Mouse (Mus musculus) lung, embryonic 15.5 days (tissue): ENCODE results near the gene St3gal5. TPM values are rescaled to one million over a fixed set of nuclear protein-coding genes. Genes with fewer than 3 reads are reported as not detected.

Experiments
- ATAC-seq: fragments of 200-750 bp; cut with Nextera tagmentation; 2 replicates; pipeline ENCODE4 v1.8.0; 2017; ENCODE audit warnings: moderate number of reproducible peaks, borderline replicate concordance; ENCODE audit not compliant: low FRiP score, low TSS enrichment; ENCODE audit errors: extremely low read depth
- H3K27ac ChIP-seq: fragments of 300-500 bp; sonication (generic); 2 replicates; pipeline ENCODE4 v1.5.1; 2015; ENCODE audit warnings: moderate library complexity, mild to moderate bottlenecking, inconsistent platforms
- H3K27me3 ChIP-seq: fragments of 300-500 bp; sonication (generic); 2 replicates; pipeline ENCODE4 v1.6.1; 2015; ENCODE audit warnings: inconsistent platforms
- H3K36me3 ChIP-seq: fragments of 300-500 bp; sonication (generic); 2 replicates; pipeline ENCODE4 v1.6.1; 2015; ENCODE audit warnings: inconsistent platforms
- H3K4me1 ChIP-seq: fragments of 300-500 bp; sonication (generic); 2 replicates; pipeline ENCODE4 v1.6.1; 2015; ENCODE audit warnings: inconsistent platforms
- H3K4me2 ChIP-seq: fragments of 300-500 bp; sonication (generic); 2 replicates; pipeline ENCODE4 v1.6.1; 2015; ENCODE audit warnings: inconsistent platforms, mild to moderate bottlenecking, moderate library complexity
- H3K4me3 ChIP-seq: fragments of 300-500 bp; sonication (generic); 2 replicates; pipeline ENCODE4 v1.5.1; 2015; ENCODE audit warnings: mild to moderate bottlenecking, inconsistent platforms
- H3K9ac ChIP-seq: fragments of 300-500 bp; sonication (generic); 2 replicates; pipeline ENCODE4 v1.6.1; 2015; ENCODE audit warnings: inconsistent platforms
- H3K9me3 ChIP-seq: fragments of 300-500 bp; sonication (generic); 2 replicates; pipeline ENCODE4 v1.6.1; 2016; ENCODE audit warnings: inconsistent platforms
- WGBS: fragments of 180-500 bp; shearing (Covaris S2); methylation state at CpG from one replicate; pipeline ENCODE4 v1.1.7; 2015; 5-methylcytosine and 5-hydroxymethylcytosine counted together
- polyA plus RNA-seq: library from polyadenylated mRNA; unstranded; fragments of >200 nt; fragmentation: Nextera tagmentation; extraction: Ambion mirVana; gene quantifications from 2 replicates; pipeline ENCODE4 v1.2.1, GENCODE M21; 2015

St3gal5 gene
- polyA plus RNA-seq, 1 experiment from 2014 or later = 40.5 TPM

DNA sequence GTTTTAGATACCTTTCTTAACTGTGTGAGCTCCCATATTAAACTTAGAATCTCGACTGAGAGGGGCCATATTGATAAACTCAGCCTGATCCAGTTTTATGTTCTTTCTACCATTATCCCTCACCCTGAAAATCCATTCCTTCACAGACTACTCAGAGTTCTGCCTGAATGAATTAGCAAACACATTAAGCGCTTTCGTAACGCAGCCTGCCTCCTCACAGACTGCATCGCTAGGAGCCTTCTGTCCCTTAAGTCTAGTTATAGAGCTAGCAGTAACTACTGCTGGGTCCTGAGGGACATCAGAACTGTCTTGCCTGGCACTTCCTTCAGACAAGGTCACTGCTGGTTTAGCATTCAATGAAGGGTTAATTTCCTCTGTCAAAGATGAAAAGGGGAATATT lies 78.6 kb downstream of the St3gal5 start:
- Histone ChIP-seq H3K9ac (no peak overlapping the region), H3K27ac (no peak overlapping the region)
- 67% methylated on average over 5 of the region's 5 CpGs for WGBS

DNA sequence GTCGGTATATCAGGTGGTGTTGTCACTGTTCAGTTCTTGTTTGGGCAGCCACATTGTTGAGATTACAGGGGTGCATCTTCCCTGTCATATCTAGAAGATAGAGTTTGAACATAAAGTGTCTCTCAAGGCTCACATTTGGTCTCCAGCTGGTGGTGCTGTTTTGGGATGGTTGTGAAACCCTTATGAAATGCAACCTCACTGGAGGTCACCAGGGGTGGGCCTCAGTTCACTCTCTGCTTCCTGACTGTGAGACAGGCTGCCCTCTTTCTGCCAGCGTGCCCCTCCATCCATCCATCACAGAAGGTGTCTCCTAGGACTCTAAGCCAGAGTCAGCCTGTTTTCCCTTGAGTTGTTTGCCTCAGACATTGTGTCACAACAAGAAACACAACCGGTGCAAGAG lies 80.0 kb downstream of the St3gal5 start:
- Histone ChIP-seq H3K4me1 (peaks cover 14% of the 10 kb centered on the region; the same call in 1 of the 2 replicates), H3K9ac (no peak overlapping the region), H3K9me3 (no peaks in the 10 kb centered on the region), H3K4me3 (no peak overlapping the region), H3K36me3 (no peaks in the 10 kb centered on the region), H3K27me3 (no peaks in the 10 kb centered on the region), H3K27ac (no peak overlapping the region), H3K4me2 (no peak overlapping the region)
- 58% methylated on average over 3 of the region's 3 CpGs for WGBS
- ATAC-seq = no peak

More for the DNA sequence above, 78.6 kb downstream of the St3gal5 start:
- ATAC-seq = no peak
- Histone ChIP-seq H3K4me1 (peaks cover 14% of the 10 kb centered on the region; the same call in 1 of the 2 replicates), H3K27me3 (no peaks in the 10 kb centered on the region), H3K9me3 (no peaks in the 10 kb centered on the region), H3K36me3 (no peaks in the 10 kb centered on the region), H3K4me2 (no peak overlapping the region), H3K4me3 (no peak overlapping the region)

DNA sequence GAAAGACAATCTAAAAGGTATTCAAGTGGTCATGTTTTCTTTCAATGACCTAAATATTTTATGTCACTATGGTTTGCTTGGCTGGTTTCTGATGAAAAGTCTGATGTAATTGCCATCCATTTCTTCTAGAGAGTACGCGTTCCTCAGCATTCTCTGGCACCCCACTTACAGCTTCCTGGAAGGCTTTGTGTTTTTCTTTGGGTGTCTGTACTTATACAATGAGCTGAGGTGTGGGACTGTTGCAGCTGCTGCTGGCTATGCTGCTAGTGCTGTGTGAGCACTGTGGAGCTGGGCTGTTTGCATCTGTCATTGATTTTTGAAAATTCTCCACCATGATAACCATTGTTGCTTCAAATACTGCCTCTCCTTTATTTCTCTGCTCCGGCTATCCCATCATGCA lies 81.6 kb downstream of the St3gal5 start:
- H3K9ac ChIP-seq = no peak overlapping the region
- WGBS = 74% methylated on average over 3 of the region's 3 CpGs
- H3K4me3 ChIP-seq = no peak overlapping the region
- ATAC-seq = peak; percentile 64; the same call in 1 of the 2 replicates
- H3K4me1 ChIP-seq = peaks cover 14% of the 10 kb centered on the region; the same call in 1 of the 2 replicates
- no peaks in the 10 kb centered on the region for H3K36me3 ChIP-seq
- no peaks in the 10 kb centered on the region for H3K27me3 ChIP-seq
- no peak overlapping the region for H3K27ac ChIP-seq
- no peak overlapping the region for H3K4me2 ChIP-seq
- H3K9me3 ChIP-seq = no peaks in the 10 kb centered on the region

DNA sequence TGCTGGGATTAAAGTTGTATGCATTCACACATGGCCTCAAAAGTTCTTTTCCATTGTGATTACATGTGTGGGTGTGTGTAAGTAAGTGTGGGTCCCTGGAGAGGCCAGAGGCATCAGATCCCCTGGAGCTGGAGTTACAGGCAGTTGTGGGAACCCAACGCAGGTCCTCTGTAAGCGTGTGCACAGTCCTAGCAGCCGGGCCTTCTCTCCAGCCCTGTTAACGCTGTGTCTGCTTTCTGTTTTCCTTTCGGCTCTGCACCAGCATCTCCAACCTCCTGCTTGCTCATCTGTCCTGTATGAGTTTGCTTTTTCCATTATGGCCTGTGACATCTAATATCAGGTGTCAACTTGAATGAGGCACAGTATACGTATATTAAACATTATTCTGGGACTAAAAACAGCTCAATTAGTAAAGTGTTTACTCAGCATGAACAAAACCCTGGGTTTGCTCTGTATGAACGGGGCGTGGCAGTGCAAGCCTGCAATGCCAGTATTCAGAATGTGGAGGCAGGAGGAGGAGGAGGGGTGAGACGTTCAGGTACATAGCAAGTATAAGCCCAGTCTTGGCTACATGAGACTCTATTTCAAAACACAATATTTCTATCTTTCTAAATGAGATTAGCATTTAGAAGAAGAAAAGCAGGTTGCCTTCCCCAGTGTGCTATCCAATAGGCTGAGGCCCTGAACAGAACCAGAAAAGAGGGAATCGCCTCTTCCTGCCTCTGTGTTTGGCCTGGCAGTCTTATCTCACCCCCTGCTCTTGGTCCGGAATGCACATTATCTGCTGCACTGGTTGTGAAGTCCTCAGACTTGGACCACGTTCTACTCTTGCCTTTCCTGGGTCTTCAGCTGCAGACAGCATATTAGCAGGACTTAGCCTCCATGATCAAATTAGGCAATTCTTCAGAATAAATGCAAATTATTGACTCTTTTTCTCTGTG lies 82.4 kb downstream of the St3gal5 start:
- no peak overlapping the region for H3K4me2 ChIP-seq
- ATAC-seq = no peak; the same call in 1 of the 2 replicates
- 56% methylated on average over 12 of the region's 12 CpGs for WGBS
- H3K27me3 ChIP-seq = 0 out of 2 replicates have a peak, but pooled peaks cover 1% of the 10 kb centered on the region
- H3K9me3 ChIP-seq = no peaks in the 10 kb centered on the region
- H3K27ac ChIP-seq = 0 out of 2 replicates have a peak overlapping the region, but pooled peaks have one; percentile 8
- peaks cover 14% of the 10 kb centered on the region; the same call in 1 of the 2 replicates for H3K4me1 ChIP-seq
- no peaks in the 10 kb centered on the region for H3K36me3 ChIP-seq
- H3K9ac ChIP-seq = no peak overlapping the region
- no peak overlapping the region for H3K4me3 ChIP-seq

DNA sequence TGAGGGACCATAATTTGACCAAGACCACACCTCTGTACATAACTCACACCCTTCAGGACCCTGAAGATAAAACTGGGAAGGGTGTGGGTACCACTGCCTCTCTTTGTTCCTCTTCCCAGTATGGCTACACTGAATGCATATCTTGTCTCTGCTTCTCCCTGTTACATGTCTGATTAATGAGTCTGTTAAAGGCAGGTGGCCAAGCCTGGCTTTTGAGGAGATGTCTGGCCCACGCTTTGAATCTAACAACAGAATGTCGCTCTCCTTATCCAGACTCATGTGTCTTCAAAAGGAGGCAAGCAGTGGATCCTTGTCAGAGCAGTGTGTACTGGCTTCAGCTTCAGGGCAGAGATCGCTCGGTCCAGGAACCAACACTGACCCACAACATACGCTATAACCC lies 87.2 kb downstream of the St3gal5 start:
- H3K4me1 ChIP-seq = peaks cover 31% of the 10 kb centered on the region
- H3K27ac ChIP-seq = no peak overlapping the region
- no peak overlapping the region for H3K4me2 ChIP-seq
- ATAC-seq = no peak
- H3K36me3 ChIP-seq = no peaks in the 10 kb centered on the region
- H3K4me3 ChIP-seq = no peak overlapping the region
- 74% methylated on average over 5 of the region's 5 CpGs for WGBS
- 0 out of 2 replicates have a peak, but pooled peaks cover 6% of the 10 kb centered on the region for H3K27me3 ChIP-seq
- H3K9me3 ChIP-seq = no peaks in the 10 kb centered on the region
- no peak overlapping the region for H3K9ac ChIP-seq

DNA sequence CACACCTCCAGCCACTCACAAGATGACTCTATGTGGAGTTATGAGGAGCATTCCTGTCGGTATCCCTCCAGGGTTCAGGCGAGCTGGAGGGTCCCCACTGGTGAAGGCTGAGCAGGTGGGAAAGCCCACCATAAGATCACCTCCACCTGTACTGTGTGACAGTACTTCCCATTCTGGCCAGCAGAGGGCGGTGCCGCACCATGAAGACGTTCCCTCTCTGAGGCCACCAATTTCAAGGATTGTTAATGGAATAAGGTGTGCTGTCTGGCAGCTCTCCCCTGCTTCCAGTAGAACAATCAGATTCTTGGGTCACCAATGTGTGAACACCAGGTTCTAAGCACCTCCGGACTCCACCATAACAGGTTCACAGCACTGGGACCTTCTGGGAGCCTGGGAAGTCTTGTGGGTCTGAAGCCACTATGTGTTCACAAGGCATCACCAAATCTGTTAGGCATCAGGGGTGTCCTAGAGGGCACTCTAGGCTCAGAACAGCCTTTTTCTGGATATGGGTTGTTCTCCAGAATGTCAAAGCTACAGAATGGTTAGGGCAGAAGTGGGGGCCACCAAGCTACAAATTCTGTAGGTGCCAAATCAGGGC lies 88.6 kb downstream of the St3gal5 start:
- Histone ChIP-seq H3K4me2 (no peak overlapping the region), H3K4me3 (no peak overlapping the region), H3K36me3 (no peaks in the 10 kb centered on the region), H3K27ac (no peak overlapping the region), H3K27me3 (0 out of 2 replicates have a peak, but pooled peaks cover 6% of the 10 kb centered on the region), H3K9ac (no peak overlapping the region), H3K9me3 (no peaks in the 10 kb centered on the region), H3K4me1 (peaks cover 37% of the 10 kb centered on the region)
- WGBS = 4% methylated on average over 6 of the region's 6 CpGs
- peak; percentile 38; the same call in 1 of the 2 replicates for ATAC-seq

DNA sequence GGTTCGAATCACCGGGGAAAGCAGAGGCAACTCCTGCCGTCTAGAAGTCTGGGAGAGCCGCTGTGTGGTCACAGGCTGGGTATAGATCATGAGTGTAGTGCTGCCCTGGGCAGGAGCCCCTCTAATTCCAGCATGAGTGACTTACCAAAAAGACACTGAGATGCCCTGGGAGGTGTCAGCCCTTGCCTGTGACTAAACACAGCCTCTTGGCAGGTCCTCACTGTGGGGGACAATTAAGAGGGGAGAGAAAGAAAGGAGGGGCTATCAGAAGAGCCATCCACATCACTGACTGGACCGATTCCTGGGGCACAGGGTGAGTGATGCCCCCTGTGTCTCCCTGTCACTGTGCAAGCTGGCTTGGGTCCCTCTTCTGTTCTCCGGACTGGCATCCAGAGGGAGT lies 89.4 kb downstream of the St3gal5 start:
- Histone ChIP-seq H3K4me2 (no peak overlapping the region), H3K9me3 (no peaks in the 10 kb centered on the region), H3K27ac (no peak overlapping the region), H3K36me3 (no peaks in the 10 kb centered on the region), H3K27me3 (0 out of 2 replicates have a peak, but pooled peaks cover 6% of the 10 kb centered on the region), H3K9ac (no peak overlapping the region), H3K4me3 (no peak overlapping the region), H3K4me1 (peaks cover 37% of the 10 kb centered on the region)
- no peak for ATAC-seq
- 77% methylated on average over 6 of the region's 6 CpGs for WGBS

DNA sequence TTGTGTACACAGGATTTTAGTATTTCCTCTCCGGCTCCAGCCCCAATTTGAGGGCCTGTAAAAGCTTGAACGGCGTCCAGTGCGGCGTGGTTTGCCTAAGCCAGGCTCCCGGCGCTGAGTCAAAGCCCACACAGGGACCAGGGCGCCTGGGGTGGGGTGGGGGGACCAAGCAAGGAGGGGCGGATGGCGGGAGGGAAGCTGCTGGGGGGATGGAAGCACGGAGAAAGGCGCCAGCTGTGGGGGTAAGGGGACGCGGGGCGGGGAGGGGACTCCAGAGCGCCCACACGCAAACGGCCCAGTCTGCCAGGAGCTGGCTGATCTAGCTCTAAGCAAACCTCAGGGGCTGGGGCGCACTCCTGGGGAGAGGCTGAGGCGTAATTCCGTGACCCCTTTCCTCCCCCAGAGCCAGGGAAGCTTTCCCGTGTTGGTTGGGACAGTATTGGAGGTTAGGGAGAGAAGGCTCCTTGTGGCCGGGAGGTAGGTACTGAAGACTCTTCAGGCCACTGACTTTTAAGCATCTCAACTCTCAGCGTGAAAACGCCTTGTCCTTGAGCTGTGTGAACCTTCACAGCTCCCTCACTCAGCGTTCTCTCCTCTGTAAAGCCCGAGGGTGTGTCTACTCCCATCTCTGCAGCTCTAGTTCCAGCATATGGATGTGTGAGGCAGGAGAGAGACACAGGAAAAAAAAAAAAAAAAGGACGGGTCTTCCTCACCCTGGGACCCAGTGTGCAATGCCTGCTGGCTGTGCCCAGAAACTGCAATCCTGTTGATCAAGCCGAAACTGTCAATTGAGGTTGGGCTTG lies 91.9 kb downstream of the St3gal5 start:
- WGBS = 5% methylated on average over 26 of the region's 29 CpGs
- Histone ChIP-seq H3K27me3 (0 out of 2 replicates have a peak, but pooled peaks cover 6% of the 10 kb centered on the region), H3K9ac (peak overlapping the region; percentile 42), H3K4me1 (peaks cover 37% of the 10 kb centered on the region), H3K27ac (peak overlapping the region; percentile 89), H3K9me3 (no peaks in the 10 kb centered on the region), H3K4me2 (peak overlapping the region; percentile 59), H3K36me3 (no peaks in the 10 kb centered on the region), H3K4me3 (peak overlapping the region; percentile 22)
- ATAC-seq = peak; percentile 64

DNA sequence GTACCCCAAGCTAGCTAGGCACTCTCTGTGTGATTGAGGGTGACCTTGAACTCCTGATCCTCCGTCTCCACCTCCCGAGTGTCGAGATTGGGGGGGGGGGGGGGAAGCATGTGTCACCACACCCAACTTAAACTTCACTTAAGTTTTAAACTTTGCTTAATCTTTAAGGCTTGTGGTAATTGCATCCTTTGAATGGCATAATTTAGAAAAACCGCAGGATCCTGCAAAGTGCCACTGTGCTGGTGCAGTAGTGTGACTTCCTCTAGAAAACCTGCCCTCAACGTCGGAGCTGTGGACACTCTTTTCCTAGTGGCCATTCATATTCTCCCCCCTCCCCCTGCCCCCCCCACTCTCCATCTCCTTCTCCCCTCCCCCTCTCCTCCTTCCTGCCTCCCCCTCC lies 92.7 kb downstream of the St3gal5 start:
- no peak overlapping the region; the same call in 1 of the 2 replicates for H3K4me2 ChIP-seq
- no peaks in the 10 kb centered on the region for H3K9me3 ChIP-seq
- no peak overlapping the region for H3K4me3 ChIP-seq
- no peaks in the 10 kb centered on the region for H3K36me3 ChIP-seq
- H3K9ac ChIP-seq = no peak overlapping the region
- H3K27ac ChIP-seq = peak overlapping the region; percentile 89; the same call in 1 of the 2 replicates
- H3K4me1 ChIP-seq = peaks cover 37% of the 10 kb centered on the region
- WGBS = 22% methylated on average over 6 of the region's 6 CpGs
- 0 out of 2 replicates have a peak, but pooled peaks cover 3% of the 10 kb centered on the region for H3K27me3 ChIP-seq
- no peak for ATAC-seq

DNA sequence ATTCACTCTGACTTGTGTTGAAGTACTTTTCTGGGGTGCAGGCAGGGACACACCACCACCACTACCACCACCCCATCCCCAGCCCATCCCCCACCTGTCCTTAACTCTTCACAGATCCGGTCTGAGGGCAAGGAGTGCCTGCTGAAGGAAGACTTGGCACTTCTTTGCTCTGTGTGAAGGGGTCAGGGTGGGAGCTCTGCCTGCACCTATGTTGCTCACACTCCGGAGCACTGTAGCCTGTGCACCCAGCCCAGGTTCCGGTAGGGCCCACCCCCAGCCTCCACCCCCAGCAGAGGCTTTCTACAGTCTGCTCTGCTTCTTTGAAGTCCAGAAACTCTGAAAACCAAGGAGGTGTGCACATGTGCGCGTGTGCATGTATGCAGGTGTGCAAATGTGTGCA lies 93.2 kb downstream of the St3gal5 start:
- ATAC-seq = no peak
- 0 out of 2 replicates have a peak, but pooled peaks cover 3% of the 10 kb centered on the region for H3K27me3 ChIP-seq
- 47% methylated on average over 5 of the region's 5 CpGs for WGBS
- H3K36me3 ChIP-seq = no peaks in the 10 kb centered on the region
- H3K4me2 ChIP-seq = peak overlapping the region; percentile 19; the same call in 1 of the 2 replicates
- no peak overlapping the region for H3K9ac ChIP-seq
- H3K9me3 ChIP-seq = no peaks in the 10 kb centered on the region; the same call in 1 of the 2 replicates
- H3K4me3 ChIP-seq = no peak overlapping the region
- H3K4me1 ChIP-seq = peaks cover 37% of the 10 kb centered on the region
- no peak overlapping the region for H3K27ac ChIP-seq

DNA sequence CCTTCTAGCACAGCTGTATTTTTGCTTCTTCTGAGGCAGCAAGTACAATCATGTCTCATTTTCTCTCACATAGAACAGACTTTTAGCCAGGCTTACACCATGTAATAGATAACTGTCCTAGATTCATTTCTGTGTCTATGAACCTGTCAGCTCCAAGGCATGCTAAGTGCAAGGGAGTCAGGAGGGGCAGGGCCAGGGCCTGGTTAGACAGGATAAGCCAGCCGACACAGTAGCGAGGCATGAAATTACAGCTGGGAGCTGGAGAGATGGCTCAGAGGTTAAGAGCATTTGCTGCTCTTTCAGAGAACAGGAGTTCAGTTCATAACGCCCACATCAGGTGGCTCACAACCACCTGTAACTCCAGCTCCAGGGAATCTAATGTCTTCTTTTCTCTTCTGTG lies 99.3 kb downstream of the St3gal5 start:
- WGBS = 73% methylated on average over 3 of the region's 3 CpGs
- Histone ChIP-seq H3K4me2 (no peak overlapping the region), H3K9ac (no peak overlapping the region), H3K9me3 (no peaks in the 10 kb centered on the region; the same call in 1 of the 2 replicates), H3K36me3 (no peaks in the 10 kb centered on the region), H3K4me3 (no peak overlapping the region), H3K27ac (no peak overlapping the region), H3K4me1 (peaks cover 13% of the 10 kb centered on the region), H3K27me3 (no peaks in the 10 kb centered on the region)
- ATAC-seq = no peak
